Mouse (Mus musculus): ENCODE measurements at regions not wholly inside any gene's neighbourhood (a gene's known extent, or its start where the extent isn't known, plus 50 kb on each side); places are given as distances from the start of the nearest gene placed in this dataset.

DNA sequence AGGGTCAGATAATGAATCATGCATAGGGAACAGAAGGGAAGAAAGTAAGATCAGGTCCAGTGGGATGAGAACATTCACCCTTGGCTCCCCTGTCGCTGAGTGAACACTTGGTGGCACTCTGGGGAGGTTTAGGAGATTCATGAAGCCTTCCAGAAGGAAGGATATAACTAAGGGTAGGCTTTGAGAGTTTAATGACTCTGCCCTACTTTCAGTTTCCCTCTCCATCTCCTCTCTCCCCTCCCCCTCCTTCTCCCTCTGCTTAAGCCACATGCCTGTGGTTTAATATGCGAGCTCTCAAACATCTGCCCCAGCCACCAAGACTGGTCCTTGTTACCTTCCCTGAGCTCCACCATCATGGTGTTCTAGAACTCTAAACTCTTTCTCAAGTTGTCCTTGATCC, 348.3 kb upstream of the Igfbp3 start:
- Histone ChIP-seq H3K27ac (no peak overlapping the region), H3K4me3 (no peak overlapping the region), H3K4me1 (no peaks in the 10 kb centered on the region), H3K27me3 (no peaks in the 10 kb centered on the region), H3K9me3 (no peaks in the 10 kb centered on the region), H3K9ac (no peak overlapping the region), H3K36me3 (no peaks in the 10 kb centered on the region), H3K4me2 (replicated peaks) (no peak overlapping the region)
- no peak for ATAC-seq (ENCODE audit: insufficient number of reproducible peaks, insufficient read depth, low FRiP score, low TSS enrichment)
- 37% methylated on average over 2 of the region's 2 CpGs for WGBS

GRCm38 (mm10) chr11:7561437-7561836, 347.7 kb upstream of the Igfbp3 start:
- H3K4me2 ChIP-seq (replicated peaks) = no peak overlapping the region
- H3K4me3 ChIP-seq = no peak overlapping the region
- no peak for ATAC-seq (ENCODE audit: insufficient number of reproducible peaks, insufficient read depth, low FRiP score, low TSS enrichment)
- H3K9ac ChIP-seq = no peak overlapping the region
- H3K4me1 ChIP-seq = no peaks in the 10 kb centered on the region
- H3K27ac ChIP-seq = no peak overlapping the region
- H3K36me3 ChIP-seq = no peaks in the 10 kb centered on the region
- no peaks in the 10 kb centered on the region for H3K27me3 ChIP-seq
- WGBS = 66% methylated on average over 1 of the region's 1 CpGs
- no peaks in the 10 kb centered on the region for H3K9me3 ChIP-seq

GRCm38 (mm10) chr11:7555613-7556274, 342.0 kb upstream of the Igfbp3 start:
- H3K9ac ChIP-seq = no peak overlapping the region
- no peaks in the 10 kb centered on the region for H3K9me3 ChIP-seq
- 77% methylated on average over 6 of the region's 6 CpGs for WGBS
- H3K27me3 ChIP-seq = no peaks in the 10 kb centered on the region
- no peak overlapping the region for H3K27ac ChIP-seq
- no peaks in the 10 kb centered on the region for H3K4me1 ChIP-seq
- ATAC-seq (ENCODE audit: insufficient number of reproducible peaks, insufficient read depth, low FRiP score, low TSS enrichment) = no peak
- H3K4me3 ChIP-seq = no peak overlapping the region
- H3K36me3 ChIP-seq = no peaks in the 10 kb centered on the region
- no peak overlapping the region for H3K4me2 ChIP-seq (replicated peaks)

- Histone ChIP-seq H3K4me2 (replicated peaks) (no peak overlapping the region), H3K9ac (no peak overlapping the region), H3K9me3 (no peaks in the 10 kb centered on the region), H3K4me1 (no peaks in the 10 kb centered on the region), H3K4me3 (no peak overlapping the region), H3K36me3 (no peaks in the 10 kb centered on the region), H3K27ac (no peak overlapping the region), H3K27me3 (no peaks in the 10 kb centered on the region)
- no peak for ATAC-seq (ENCODE audit: insufficient number of reproducible peaks, insufficient read depth, low FRiP score, low TSS enrichment)
- whole genome bisulfite sequencing = 86% methylated on average over 3 of the region's 3 CpGs
Observed at GRCm38 (mm10) chr11:7552154-7552553, 338.4 kb upstream of the Igfbp3 start.

GRCm38 (mm10) chr11:7547796-7548195, 334.1 kb upstream of the Igfbp3 start:
- H3K9me3 ChIP-seq = no peaks in the 10 kb centered on the region
- H3K36me3 ChIP-seq = no peaks in the 10 kb centered on the region
- no peak overlapping the region for H3K4me3 ChIP-seq
- no peaks in the 10 kb centered on the region for H3K27me3 ChIP-seq
- H3K27ac ChIP-seq = no peak overlapping the region
- H3K4me2 ChIP-seq (replicated peaks) = no peak overlapping the region
- 69% methylated on average over 2 of the region's 2 CpGs for WGBS
- no peak for ATAC-seq (ENCODE audit: insufficient number of reproducible peaks, insufficient read depth, low FRiP score, low TSS enrichment)
- no peaks in the 10 kb centered on the region for H3K4me1 ChIP-seq
- no peak overlapping the region for H3K9ac ChIP-seq

DNA sequence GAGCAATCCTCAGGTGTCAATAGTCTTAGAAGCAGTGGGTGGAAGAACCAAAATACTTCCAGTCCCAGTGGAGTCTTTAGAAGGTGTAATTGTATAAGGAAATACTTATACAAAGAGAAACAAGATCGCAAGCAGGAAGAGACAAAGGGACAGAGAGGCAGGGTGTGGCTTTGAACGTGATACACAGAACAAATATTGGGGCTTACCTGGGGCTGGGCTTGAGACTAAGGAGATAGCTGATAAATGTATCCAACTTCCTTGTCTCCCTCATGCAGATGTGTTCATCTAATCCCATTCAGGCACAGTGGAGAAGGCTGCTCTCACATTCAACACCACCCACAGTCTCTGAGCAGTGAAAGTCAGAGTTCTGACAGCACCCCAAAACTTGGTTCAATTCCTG, 331.9 kb upstream of the Igfbp3 start:
- no peaks in the 10 kb centered on the region for H3K9me3 ChIP-seq
- no peak overlapping the region for H3K9ac ChIP-seq
- WGBS = 64% methylated on average over 2 of the region's 2 CpGs
- H3K4me2 ChIP-seq (replicated peaks) = no peak overlapping the region
- no peak overlapping the region for H3K27ac ChIP-seq
- H3K27me3 ChIP-seq = no peaks in the 10 kb centered on the region
- H3K4me3 ChIP-seq = no peak overlapping the region
- H3K36me3 ChIP-seq = no peaks in the 10 kb centered on the region
- no peak for ATAC-seq (ENCODE audit: insufficient number of reproducible peaks, insufficient read depth, low FRiP score, low TSS enrichment)
- H3K4me1 ChIP-seq = no peaks in the 10 kb centered on the region

DNA sequence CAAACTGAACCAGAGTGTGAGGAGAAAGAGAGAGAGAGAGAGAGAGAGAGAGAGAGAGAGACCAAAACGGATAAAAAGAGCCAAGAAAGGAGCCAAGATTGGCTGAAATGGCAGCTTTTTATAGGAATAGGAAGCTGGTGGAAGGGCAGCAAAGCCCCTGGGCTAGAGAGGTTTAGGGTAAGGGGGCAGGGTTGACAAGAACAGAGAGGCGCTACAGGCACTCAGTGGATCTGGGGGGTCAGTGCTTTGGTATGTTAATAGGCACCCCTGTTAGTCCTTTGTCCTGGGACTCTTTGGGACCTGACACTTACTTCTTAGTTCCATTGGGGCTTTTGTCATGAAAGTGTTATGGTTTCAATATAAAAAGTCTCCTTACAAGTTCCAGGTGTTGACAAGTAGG, 320.9 kb upstream of the Igfbp3 start:
- no peaks in the 10 kb centered on the region for H3K4me1 ChIP-seq
- H3K9ac ChIP-seq = no peak overlapping the region
- H3K9me3 ChIP-seq = peaks cover 4% of the 10 kb centered on the region; the same call in 1 of the 2 replicates
- no peaks in the 10 kb centered on the region for H3K27me3 ChIP-seq
- no peak overlapping the region for H3K4me3 ChIP-seq
- no peak overlapping the region for H3K4me2 ChIP-seq (replicated peaks)
- no peak overlapping the region for H3K27ac ChIP-seq
- 24% methylated on average over 2 of the region's 2 CpGs for WGBS
- no peak for ATAC-seq (ENCODE audit: insufficient number of reproducible peaks, insufficient read depth, low FRiP score, low TSS enrichment)
- no peaks in the 10 kb centered on the region for H3K36me3 ChIP-seq

DNA sequence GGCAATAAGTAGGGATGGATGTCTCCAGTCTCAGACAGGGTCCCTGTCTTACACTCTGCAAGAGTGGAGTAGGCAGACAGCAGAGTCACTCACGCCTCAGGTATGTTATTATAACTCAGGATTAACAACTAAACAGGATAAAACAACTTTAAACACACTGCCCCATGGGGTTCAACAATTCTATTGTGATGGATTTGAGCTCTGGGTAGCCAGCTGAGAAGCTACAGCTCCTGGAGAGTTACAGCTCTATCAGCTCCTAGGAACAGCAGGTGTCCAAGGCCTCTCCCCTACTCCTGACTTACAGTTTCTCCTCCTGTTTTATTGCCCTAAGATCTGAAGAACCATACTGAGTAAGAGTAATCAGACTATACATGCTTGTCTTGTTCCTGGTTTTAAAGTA, 319.6 kb upstream of the Igfbp3 start:
- no peak overlapping the region for H3K4me2 ChIP-seq (replicated peaks)
- H3K9me3 ChIP-seq = peaks cover 4% of the 10 kb centered on the region; the same call in 1 of the 2 replicates
- 33% methylated on average over 1 of the region's 1 CpGs for WGBS
- no peaks in the 10 kb centered on the region for H3K36me3 ChIP-seq
- no peak overlapping the region for H3K27ac ChIP-seq
- H3K4me3 ChIP-seq = no peak overlapping the region
- no peaks in the 10 kb centered on the region for H3K4me1 ChIP-seq
- H3K27me3 ChIP-seq = no peaks in the 10 kb centered on the region
- no peak for ATAC-seq (ENCODE audit: insufficient number of reproducible peaks, insufficient read depth, low FRiP score, low TSS enrichment)
- H3K9ac ChIP-seq = no peak overlapping the region

DNA sequence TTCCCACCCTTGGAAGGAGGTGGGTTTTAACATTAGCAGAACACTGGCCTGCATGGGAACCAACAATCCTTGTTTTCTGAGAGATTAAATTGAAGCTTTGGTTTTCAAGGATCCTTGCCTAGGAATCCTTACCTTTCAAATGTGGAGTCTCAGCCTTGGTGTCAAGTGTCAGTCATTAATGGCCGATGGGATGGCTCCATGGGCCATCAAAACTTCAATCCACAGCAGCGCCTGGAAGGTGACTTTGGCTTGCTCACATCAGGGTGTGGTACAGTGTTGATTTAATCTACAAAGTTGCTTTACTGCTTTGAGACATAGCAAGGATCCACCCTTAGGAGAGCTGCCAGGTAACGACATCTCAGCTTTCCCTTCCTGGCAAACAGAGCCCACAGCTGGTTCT, 318.1 kb upstream of the Igfbp3 start:
- H3K4me3 ChIP-seq = no peak overlapping the region
- no peak overlapping the region for H3K9ac ChIP-seq
- no peak overlapping the region for H3K27ac ChIP-seq
- H3K36me3 ChIP-seq = no peaks in the 10 kb centered on the region
- no peaks in the 10 kb centered on the region for H3K27me3 ChIP-seq
- ATAC-seq (ENCODE audit: insufficient number of reproducible peaks, insufficient read depth, low FRiP score, low TSS enrichment) = no peak
- no peaks in the 10 kb centered on the region for H3K4me1 ChIP-seq
- 77% methylated on average over 3 of the region's 3 CpGs for WGBS
- peaks cover 1% of the 10 kb centered on the region; the same call in 1 of the 2 replicates for H3K9me3 ChIP-seq
- no peak overlapping the region for H3K4me2 ChIP-seq (replicated peaks)

DNA sequence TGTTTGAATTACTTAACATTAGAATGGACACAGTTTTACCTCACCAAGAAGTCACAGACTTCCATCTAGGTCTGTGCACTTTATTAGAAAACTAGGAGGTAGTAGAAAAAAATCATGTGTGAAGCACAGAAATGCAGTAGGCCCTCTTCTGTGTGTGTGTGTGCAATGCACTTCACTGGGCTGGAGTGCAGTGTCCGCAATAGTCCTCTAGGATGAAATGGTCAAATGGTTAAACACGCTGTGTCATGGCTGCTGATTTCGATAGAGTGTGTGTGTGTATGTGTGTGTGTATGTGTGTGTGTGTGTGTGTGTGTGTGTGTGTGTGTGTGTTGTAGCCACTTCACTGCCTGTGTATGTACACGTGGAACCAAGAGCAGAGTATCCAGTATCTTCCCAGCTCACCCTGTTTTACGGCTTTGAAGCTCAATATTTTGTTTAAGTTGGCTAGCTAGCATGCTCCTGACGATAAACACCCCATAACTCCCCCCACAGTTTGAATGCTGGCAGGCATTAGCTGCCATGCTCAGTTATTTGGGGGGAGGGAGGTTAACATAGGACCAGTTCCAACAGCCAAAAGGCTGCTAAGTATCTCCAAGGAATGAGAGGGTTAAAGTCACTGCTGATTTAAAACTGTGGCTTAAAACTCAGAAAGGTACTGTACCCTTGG, 316.9 kb upstream of the Igfbp3 start:
- ATAC-seq (ENCODE audit: insufficient number of reproducible peaks, insufficient read depth, low FRiP score, low TSS enrichment) = no peak
- Histone ChIP-seq H3K4me2 (replicated peaks) (no peak overlapping the region), H3K4me1 (no peaks in the 10 kb centered on the region), H3K9ac (no peak overlapping the region), H3K4me3 (no peak overlapping the region), H3K27me3 (no peaks in the 10 kb centered on the region), H3K36me3 (no peaks in the 10 kb centered on the region), H3K27ac (no peak overlapping the region), H3K9me3 (no peaks in the 10 kb centered on the region)
- WGBS = 85% methylated on average over 6 of the region's 6 CpGs

GRCm38 (mm10) chr11:7519556-7519955, 305.8 kb upstream of the Igfbp3 start:
- WGBS = 77% methylated on average over 2 of the region's 2 CpGs

DNA sequence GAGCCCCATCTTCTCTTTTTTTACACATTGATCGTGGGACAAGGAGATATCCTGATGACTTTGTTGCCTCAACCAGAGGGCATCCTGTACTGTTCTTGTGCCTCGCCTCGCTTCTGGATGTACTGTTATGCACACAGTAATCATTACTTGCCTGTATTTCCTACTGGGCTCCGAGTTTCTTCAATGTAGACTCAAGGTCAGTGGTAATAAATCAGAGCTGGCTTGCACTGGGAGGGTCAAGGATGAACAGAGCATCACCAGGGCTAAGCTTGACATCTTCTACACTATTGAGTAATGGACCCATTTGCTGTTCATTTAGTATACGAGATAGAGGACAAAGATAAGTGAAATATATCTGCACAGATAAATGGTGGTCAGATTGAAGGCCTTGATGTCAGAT, 295.1 kb upstream of the Igfbp3 start:
- Histone ChIP-seq H3K4me2 (replicated peaks) (no peak overlapping the region), H3K27ac (no peak overlapping the region), H3K36me3 (no peaks in the 10 kb centered on the region), H3K4me1 (0 out of 2 replicates have a peak, but pooled peaks cover 5% of the 10 kb centered on the region), H3K9me3 (no peaks in the 10 kb centered on the region), H3K4me3 (no peak overlapping the region), H3K9ac (no peak overlapping the region), H3K27me3 (no peaks in the 10 kb centered on the region)
- 88% methylated on average over 5 of the region's 5 CpGs for WGBS
- ATAC-seq (ENCODE audit: insufficient number of reproducible peaks, insufficient read depth, low FRiP score, low TSS enrichment) = no peak

More at GRCm38 (mm10) chr11:7519556-7519955, 305.8 kb upstream of the Igfbp3 start:
- no peaks in the 10 kb centered on the region for H3K36me3 ChIP-seq
- H3K27ac ChIP-seq = no peak overlapping the region
- ATAC-seq (ENCODE audit: insufficient number of reproducible peaks, insufficient read depth, low FRiP score, low TSS enrichment) = no peak
- H3K4me1 ChIP-seq = no peaks in the 10 kb centered on the region
- H3K9me3 ChIP-seq = no peaks in the 10 kb centered on the region
- H3K27me3 ChIP-seq = no peaks in the 10 kb centered on the region
- H3K9ac ChIP-seq = no peak overlapping the region
- H3K4me2 ChIP-seq (replicated peaks) = no peak overlapping the region
- H3K4me3 ChIP-seq = no peak overlapping the region

All from embryonic facial prominence, embryonic 12.5 days (tissue).